Mouse (Mus musculus) adrenal gland, postnatal 36 days (tissue): ENCODE data around the gene Kansl2. TPM values are rescaled to one million over a fixed set of nuclear protein-coding genes. Genes with fewer than 3 reads are reported as not detected.
A peak's percentile ranks its signal among the peaks of the same experiment; 100 is the strongest.

Source experiments
- DNase-seq, 2 experiments: peaks; one replicate each; pipeline ENCODE4 v3.0.0; 2021; ENCODE audit warnings: mixed read lengths in 1 of 2
- microRNA-seq: library from miRNA; unstranded; fragments of <30 nt; microRNA quantifications from one replicate; pipeline ENCODE4 v1.2.0, GENCODE M21; 2021
- total RNA-seq, 2 experiments: library from RNA; stranded (reverse); gene quantifications; 2 replicates each; pipeline ENCODE4 v1.2.3; 2021

The Kansl2 gene
- total RNA-seq, 2 experiments from 2014 or later: 88.0 to 91.3 TPM

GRCm38 (mm10) chr15:98503317-98503716, 30.7 kb downstream of the Kansl2 start:
- no peak for DNase-seq

- no peak for DNase-seq
These were observed 36.4 kb downstream of the Kansl2 start for GRCm38 (mm10) chr15:98497631-98498030.

GRCm38 (mm10) chr15:98492102-98492501, 42.0 kb downstream of the Kansl2 start, which contains the start of gene Olfr279:
Olfr279 (plus strand) TSS chr15:98492402.
- no peak for DNase-seq

- DNase-seq: no peak
These were observed 42.7 kb downstream of the Kansl2 start for GRCm38 (mm10) chr15:98491332-98491731.

GRCm38 (mm10) chr15:98486433-98487021, 47.5 kb downstream of the Kansl2 start:
- DNase-seq: no peak

- peak in 1 of 2 experiments; percentile 9 for DNase-seq
These were observed 49.9 kb downstream of the Kansl2 start for GRCm38 (mm10) chr15:98483907-98484886.

GRCm38 (mm10) chr15:98482701-98483100, 51.4 kb downstream of the Kansl2 start, which contains the start of gene Lalba:
Lalba (minus strand) TSS chr15:98482721.
- DNase-seq: peak in 1 of 2 experiments; percentile 12

GRCm38 (mm10) chr15:98479568-98480102, 54.4 kb downstream of the Kansl2 start:
- no peak for DNase-seq

- DNase-seq: no peak
These were observed 57.8 kb downstream of the Kansl2 start for GRCm38 (mm10) chr15:98476281-98476680.

- DNase-seq: peak; percentile 37 to 73
These were observed 58.7 kb downstream of the Kansl2 start for GRCm38 (mm10) chr15:98475382-98475781.

GRCm38 (mm10) chr15:98474958-98475357, 59.1 kb downstream of the Kansl2 start:
- no peak for DNase-seq

- DNase-seq: no peak
These were observed 62.5 kb downstream of the Kansl2 start for GRCm38 (mm10) chr15:98471539-98471938.

GRCm38 (mm10) chr15:98469596-98469995, 64.5 kb downstream of the Kansl2 start, which contains the start of gene OR5BS1P:
OR5BS1P (plus strand) TSS chr15:98469896.
- DNase-seq: no peak

Small RNAs within 50 kb of the gene (microRNA-seq; reads per million reads assigned to microRNA genes)
- 16.2 reads per million, percentile 31 among the genes with 10 or more reads in this experiment for gene Mir1291

Other genes with a start within 250 kb of the Kansl2 start
- gene Zfp641, start 238.1 kb downstream of the Kansl2 start, total RNA-seq: 1 to 10 TPM; 3.7 to 4.1 TPM
- gene Olfr285, start 216.9 kb downstream of the Kansl2 start, total RNA-seq: not detected
- not detected for gene Olfr284, start 193.3 kb downstream of the Kansl2 start, total RNA-seq
- gene Olfr283, start 153.3 kb downstream of the Kansl2 start, total RNA-seq: not detected
- not detected for gene Olfr282, start 103.0 kb downstream of the Kansl2 start, total RNA-seq
- gene Olfr281, start 81.7 kb downstream of the Kansl2 start, total RNA-seq: not detected
- gene OR5BS1P, start 64.4 kb downstream of the Kansl2 start, total RNA-seq: not detected
- not detected for gene Lalba, start 51.5 kb downstream of the Kansl2 start, total RNA-seq
- not detected for gene Olfr279, start 41.9 kb downstream of the Kansl2 start, total RNA-seq
- gene Ccnt1, start 36.7 kb upstream of the Kansl2 start, total RNA-seq: 10 to 100 TPM; 55.6 to 67.1 TPM
- 1 to 10 TPM in 1 of 2 experiments, under 1 TPM in 1; 0.83 to 1.1 TPM for gene 4930415O20Rik, start 36.7 kb upstream of the Kansl2 start, total RNA-seq
- 10 to 100 TPM; 43.8 to 62.6 TPM for gene Adcy6, start 75.8 kb upstream of the Kansl2 start, total RNA-seq
- 10 to 100 TPM; 10.2 to 13.3 TPM for gene Cacnb3, start 96.6 kb upstream of the Kansl2 start, total RNA-seq
- 10 to 100 TPM; 75.5 to 84.3 TPM for gene Ddx23, start 128.6 kb upstream of the Kansl2 start, total RNA-seq
- gene Rnd1, start 143.2 kb upstream of the Kansl2 start, total RNA-seq: 1 to 10 TPM; 2.1 to 2.4 TPM
- gene Ccdc65, start 173.9 kb upstream of the Kansl2 start, total RNA-seq: under 1 TPM; 0.23 to 0.26 TPM
- 1 to 10 TPM; 7.5 to 9.1 TPM for gene Fkbp11, start 193.9 kb upstream of the Kansl2 start, total RNA-seq
- gene Arf3, start 228.9 kb upstream of the Kansl2 start, total RNA-seq: 100 to 1,000 TPM; 132 to 140 TPM
- gene Wnt10b, start 243.9 kb upstream of the Kansl2 start, total RNA-seq: 1 to 10 TPM; 1.1 to 1.3 TPM